Mouse (Mus musculus): ENCODE results near the gene Tnrc6b.

DNA sequence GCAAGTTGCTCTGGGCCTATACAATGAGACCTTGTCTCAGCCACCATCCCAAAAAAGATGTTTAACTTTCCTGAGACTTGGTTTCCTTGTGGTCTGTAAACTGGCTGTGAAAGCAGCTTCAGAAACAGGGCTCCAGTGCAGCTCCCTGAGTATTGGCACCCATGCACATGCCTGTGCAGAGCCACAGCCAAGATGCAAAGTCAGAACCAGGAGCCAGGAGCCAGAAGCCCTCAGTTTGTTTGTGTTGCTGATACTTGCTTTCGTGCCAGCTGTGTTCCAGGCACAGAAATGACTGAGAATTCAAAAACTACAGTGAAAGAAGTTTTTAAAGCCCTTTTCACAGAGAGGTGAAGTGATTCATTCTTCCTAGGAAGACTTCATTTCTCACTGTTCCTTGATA, 6.3 kb downstream of the Tnrc6b start:
- TF ChIP-seq CTCF (IDR thresholded peaks at IDR 0.05; ENCODE audit: low read depth, low read length) (no peak), POLR2A (IDR thresholded peaks at IDR 0.05; ENCODE audit: extremely low read depth, insufficient read depth, low read length) (no peak)
